ENCODE assay signal across 21 mouse cellular contexts in the genomic region with DNA sequence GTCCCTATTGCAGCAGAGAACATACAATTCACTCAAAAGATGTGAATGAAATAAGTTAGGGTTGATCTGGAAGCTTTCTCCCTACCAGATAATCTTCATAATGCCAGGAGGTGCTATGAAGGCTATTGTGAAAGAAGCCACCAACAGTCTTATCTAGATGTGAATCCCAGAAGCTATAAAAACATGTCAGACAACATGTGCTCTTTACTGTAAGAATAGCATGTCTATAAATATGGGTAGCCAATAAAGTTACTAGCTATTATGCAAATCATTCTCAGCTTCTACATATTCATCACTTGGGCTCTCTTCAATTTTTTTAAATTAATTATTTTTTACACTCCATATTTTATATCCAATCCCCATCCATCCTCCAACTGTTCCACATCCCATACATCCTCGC.
DNase-seq lines count a peak whose midpoint lies in the region; ATAC-seq and TF ChIP-seq lines count a peak whose summit lies in the region.
"Had no signal": no experiment of that assay in that cellular context is flagged by ENCODE, and none has a peak within 500 bp of the region (broad histone marks: within the 10 kb centered on the region; RNA-seq: fewer than 3 reads in every experiment).

No protein-coding gene starts in this region.

- no peak for DNase-seq in forebrain, embryonic 14.5 days (ENCODE audit: low spot score)
- peak; percentile 7 for DNase-seq in forebrain, postnatal 0 days
- DNase-seq in frontal cortex, postnatal 36 days (ENCODE audit: low spot score in 2 of 2), result no peak
- DNase-seq: adrenal gland, adult 2 months; adrenal gland, adult 8-10 months; adrenal gland, postnatal 10 days; adrenal gland, postnatal 14 days; adrenal gland, postnatal 25 days; adrenal gland, postnatal 36 days; B cell, adult 2 months; cerebellum, adult 11 months; cerebellum, adult 11-12 months; cerebellum, adult 18-20 months had no signal

- no peaks in the 10 kb centered on the region for H3K36me3 ChIP-seq in forebrain, embryonic 16.5 days (ENCODE audit: control insufficient read depth, insufficient read depth)
- no peaks in the 10 kb centered on the region for H3K36me3 ChIP-seq in forebrain, embryonic 14.5 days (ENCODE audit: control insufficient read depth, insufficient read depth, low read length)
- no peaks in the 10 kb centered on the region for H3K36me3 ChIP-seq in forebrain, postnatal 0 days (ENCODE audit: insufficient read depth)
- no peaks in the 10 kb centered on the region for H3K36me3 ChIP-seq in forebrain, embryonic 12.5 days (replicated peaks)
- H3K36me3 ChIP-seq: G1E had no signal

- no peaks in the 10 kb centered on the region for H3K9me3 ChIP-seq in forebrain, embryonic 16.5 days (ENCODE audit: control insufficient read depth, low read length)
- H3K9me3 ChIP-seq in forebrain, embryonic 14.5 days (replicated peaks; ENCODE audit: control insufficient read depth, low read length), result no peaks in the 10 kb centered on the region
- H3K9me3 ChIP-seq in forebrain, postnatal 0 days (ENCODE audit: low read length), result no peaks in the 10 kb centered on the region
- H3K9me3 ChIP-seq in forebrain, embryonic 12.5 days, result no peaks in the 10 kb centered on the region
- H3K9me3 ChIP-seq: G1E had no signal

- no peak overlapping the region for H3K4me2 ChIP-seq in forebrain, embryonic 16.5 days (ENCODE audit: low read length)
- no peak overlapping the region for H3K4me2 ChIP-seq in forebrain, embryonic 14.5 days (ENCODE audit: low read length)
- no peak overlapping the region for H3K4me2 ChIP-seq in forebrain, postnatal 0 days (ENCODE audit: low read depth)
- no peak overlapping the region for H3K4me2 ChIP-seq in forebrain, embryonic 12.5 days

- no peak overlapping the region for H3K4me3 ChIP-seq in forebrain, embryonic 16.5 days (replicated peaks; ENCODE audit: low read length)
- no peak overlapping the region for H3K4me3 ChIP-seq in forebrain, embryonic 14.5 days (ENCODE audit: low read depth, low read length)
- no peak overlapping the region for H3K4me3 ChIP-seq in forebrain, postnatal 0 days (ENCODE audit: low read depth, low read length)
- no peak overlapping the region for H3K4me3 ChIP-seq in forebrain, embryonic 12.5 days (replicated peaks)

- no peaks in the 10 kb centered on the region for H3K4me1 ChIP-seq in forebrain, embryonic 16.5 days (replicated peaks; ENCODE audit: control insufficient read depth, insufficient read depth, low read length)
- H3K4me1 ChIP-seq in forebrain, embryonic 14.5 days (ENCODE audit: control insufficient read depth, insufficient read depth, low read length), result no peaks in the 10 kb centered on the region
- H3K4me1 ChIP-seq in forebrain, postnatal 0 days (ENCODE audit: insufficient read depth), result no peaks in the 10 kb centered on the region
- H3K4me1 ChIP-seq in forebrain, embryonic 12.5 days, result no peaks in the 10 kb centered on the region

- 68% methylated on average over 1 of the region's 1 CpGs for WGBS in forebrain, embryonic 16.5 days
- WGBS in forebrain, embryonic 14.5 days, result 83% methylated on average over 1 of the region's 1 CpGs
- 54% methylated on average over 1 of the region's 1 CpGs for WGBS in forebrain, postnatal 0 days
- WGBS in forebrain, embryonic 12.5 days, result 90% methylated on average over 1 of the region's 1 CpGs

- no peak for TF ChIP-seq CTCF in forebrain, postnatal 0 days (IDR thresholded peaks at IDR 0.05; ENCODE audit: low read depth)

- no peak overlapping the region for H3K9ac ChIP-seq in forebrain, embryonic 16.5 days (replicated peaks; ENCODE audit: low read depth, low read length)
- no peak overlapping the region for H3K9ac ChIP-seq in forebrain, embryonic 14.5 days (ENCODE audit: low read length)
- no peak overlapping the region for H3K9ac ChIP-seq in forebrain, postnatal 0 days
- no peak overlapping the region for H3K9ac ChIP-seq in forebrain, embryonic 12.5 days

- H3K27me3 ChIP-seq in forebrain, embryonic 16.5 days (replicated peaks; ENCODE audit: control insufficient read depth, insufficient read depth, low read length), result no peaks in the 10 kb centered on the region
- no peaks in the 10 kb centered on the region for H3K27me3 ChIP-seq in forebrain, embryonic 14.5 days (replicated peaks; ENCODE audit: control insufficient read depth, insufficient read depth, low read length)
- H3K27me3 ChIP-seq in forebrain, postnatal 0 days (ENCODE audit: insufficient read depth, low read length), result no peaks in the 10 kb centered on the region
- no peaks in the 10 kb centered on the region for H3K27me3 ChIP-seq in forebrain, embryonic 12.5 days
- H3K27me3 ChIP-seq: CH12.LX, Patski had no signal

- peak; percentile 49 for ATAC-seq in forebrain, embryonic 16.5 days
- ATAC-seq in forebrain, embryonic 14.5 days, result no peak
- ATAC-seq in forebrain, postnatal 0 days, result peak; percentile 74
- no peak for ATAC-seq in forebrain, embryonic 12.5 days (ENCODE audit: low FRiP score)
- peak; percentile 64; the same call in 1 of the 2 replicates for ATAC-seq in frontal cortex, adult (ENCODE audit: low TSS enrichment)
- ATAC-seq: activated CD4-positive, CD25-positive, alpha-beta regulatory T cell, adult 4 months; CD4-positive, CD25-positive, alpha-beta regulatory T cell, adult 4 months; Patski had no signal

- H3K27ac ChIP-seq in forebrain, embryonic 16.5 days (ENCODE audit: low read length), result no peak overlapping the region
- H3K27ac ChIP-seq in forebrain, embryonic 14.5 days (ENCODE audit: low read depth, low read length), result no peak overlapping the region
- H3K27ac ChIP-seq in forebrain, postnatal 0 days (ENCODE audit: low read depth, low read length), result no peak overlapping the region
- H3K27ac ChIP-seq in forebrain, embryonic 12.5 days, result no peak overlapping the region

Comparison
In these comparisons a context has a peak if more than half of its experiments do, and no peak if none do; other contexts are left out.
1. ATAC-seq: peak in forebrain, embryonic 16.5 days (single experiment), forebrain, postnatal 0 days (single experiment) and frontal cortex, adult (single experiment); none in forebrain, embryonic 14.5 days (single experiment) and forebrain, embryonic 12.5 days (single experiment).